Mouse (Mus musculus): ENCODE data around the gene Evi2.

Gene Evi2

GRCm38 (mm10) chr11:79530333-79530761 lies at the start of gene Evi2, which contains the start of gene Evi2a:
TSS of gene Evi2 (minus strand) at chr11:79530589.
TSS of gene Evi2a (minus strand) at chr11:79530609.
- DNase-seq (ENCODE audit: low spot score) = no peak

- DNase-seq (ENCODE audit: low spot score) = peak; percentile 88
Measured at GRCm38 (mm10) chr11:79577741-79578140, 47.4 kb upstream of the Evi2 start.

DNA sequence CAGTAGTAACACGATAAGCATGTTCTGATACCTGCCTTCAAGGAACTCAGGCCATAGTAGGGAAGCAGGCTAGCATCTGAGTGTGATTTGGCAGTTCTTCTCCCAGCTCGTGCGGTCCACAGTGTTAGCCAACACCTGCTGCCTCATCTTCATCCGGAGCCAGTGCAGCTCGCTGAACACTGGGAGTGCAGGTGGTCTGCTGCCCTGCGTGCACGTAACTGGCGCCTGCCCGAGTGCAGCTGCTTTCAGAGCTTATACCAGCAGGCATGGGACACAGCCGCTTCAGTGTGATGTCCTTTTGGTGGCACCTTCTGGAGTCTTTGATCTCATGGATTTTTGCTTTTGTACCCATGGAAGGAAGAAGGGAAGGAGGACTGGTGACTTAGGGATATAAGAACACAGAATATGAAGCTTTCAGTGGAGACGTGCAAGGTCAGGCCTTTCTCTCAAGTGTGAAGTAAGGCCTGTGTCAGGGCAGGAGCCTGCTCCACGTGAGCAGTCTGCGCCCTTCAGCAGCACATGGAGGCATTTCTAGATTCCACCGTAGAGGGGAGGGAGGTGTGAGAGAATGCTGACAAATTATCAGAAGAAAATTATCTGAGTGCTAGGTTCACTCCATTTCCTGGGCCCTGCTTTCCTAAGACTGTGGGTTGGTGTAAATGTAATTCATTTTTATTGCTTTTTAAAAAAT lies 45.1 kb upstream of the Evi2 start:
- no peak for DNase-seq (ENCODE audit: low spot score)

DNA sequence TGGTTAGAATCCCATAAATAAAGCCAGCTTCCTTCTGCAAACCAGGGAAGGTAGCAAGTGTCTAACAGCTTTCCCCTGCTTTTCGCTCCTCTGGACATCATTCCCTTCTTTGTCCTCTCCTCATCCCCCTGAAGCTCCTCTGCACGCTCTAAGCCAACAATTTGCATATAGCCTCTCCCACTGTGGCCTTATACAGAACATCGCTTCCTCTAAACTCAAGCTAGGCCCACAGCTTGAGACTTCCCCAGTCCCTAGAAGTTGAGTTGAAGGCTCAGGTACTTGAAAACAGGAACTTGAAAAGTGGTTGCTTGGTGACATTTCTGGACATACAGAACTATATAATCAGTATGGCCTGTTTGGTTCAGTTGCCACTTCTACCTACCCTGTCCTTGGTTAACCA lies 43.4 kb upstream of the Evi2 start:
- DNase-seq (ENCODE audit: low spot score) = no peak

- no peak for DNase-seq (ENCODE audit: low spot score)
Measured at GRCm38 (mm10) chr11:79570319-79570718, 39.9 kb upstream of the Evi2 start.

- DNase-seq (ENCODE audit: low spot score) = no peak
Measured at GRCm38 (mm10) chr11:79568197-79568911, 38.0 kb upstream of the Evi2 start.

GRCm38 (mm10) chr11:79566947-79567346 lies 36.6 kb upstream of the Evi2 start:
- DNase-seq (ENCODE audit: low spot score) = no peak

DNA sequence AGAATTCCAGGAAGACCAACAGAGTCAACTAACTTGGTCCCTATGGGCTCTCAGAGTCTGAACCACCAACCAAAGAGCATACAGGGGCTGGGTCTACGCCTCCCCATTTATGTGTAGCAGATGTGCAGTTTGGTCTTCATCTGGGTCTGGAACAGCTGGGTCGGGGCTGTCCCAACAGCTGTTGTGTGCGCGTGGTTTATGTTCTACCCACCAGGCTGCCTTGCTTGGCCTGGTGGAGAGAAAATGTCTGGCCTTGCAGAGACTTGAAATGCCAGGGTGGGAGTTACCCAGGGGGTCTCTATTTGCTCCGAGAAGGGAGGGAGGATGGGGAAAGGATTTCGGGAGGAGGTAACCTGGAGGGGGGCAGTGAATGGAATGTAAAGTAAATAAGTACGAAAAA lies 33.1 kb upstream of the Evi2 start:
- DNase-seq (ENCODE audit: low spot score) = no peak

DNA sequence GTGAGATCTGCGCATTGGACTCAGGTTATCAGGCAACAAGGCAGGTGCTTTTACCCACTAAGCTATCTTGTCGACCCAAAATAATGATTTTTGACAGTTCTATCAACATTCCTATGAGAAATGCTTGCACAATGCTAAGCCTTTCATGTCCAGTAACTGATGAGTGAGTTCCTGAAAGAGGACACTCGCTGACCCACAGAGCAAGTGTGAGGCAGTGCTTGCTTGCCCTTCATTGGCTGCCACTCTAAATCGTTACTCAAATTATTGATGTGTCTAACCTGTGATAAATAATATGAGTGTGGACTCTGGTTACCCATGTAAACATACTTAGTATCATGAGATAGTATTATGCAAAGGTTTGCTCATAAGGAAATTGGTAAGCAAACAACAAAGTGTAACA lies 30.1 kb upstream of the Evi2 start:
- DNase-seq (ENCODE audit: low spot score) = no peak

- DNase-seq (ENCODE audit: low spot score) = no peak
Measured at GRCm38 (mm10) chr11:79552622-79553021, 22.2 kb upstream of the Evi2 start.

- no peak for DNase-seq (ENCODE audit: low spot score)
Measured at GRCm38 (mm10) chr11:79536293-79536692, 5.9 kb upstream of the Evi2 start.

GRCm38 (mm10) chr11:79535554-79535953 lies 5.2 kb upstream of the Evi2 start:
- no peak for DNase-seq (ENCODE audit: low spot score)

GRCm38 (mm10) chr11:79533950-79534690 lies 3.7 kb upstream of the Evi2 start:
- DNase-seq (ENCODE audit: low spot score) = no peak

GRCm38 (mm10) chr11:79533311-79533710 lies 2.9 kb upstream of the Evi2 start:
- no peak for DNase-seq (ENCODE audit: low spot score)

- no peak for DNase-seq (ENCODE audit: low spot score)
Measured at GRCm38 (mm10) chr11:79531485-79531884, 1.1 kb upstream of the Evi2 start.

- no peak for DNase-seq (ENCODE audit: low spot score)
Measured at GRCm38 (mm10) chr11:79530774-79531173, 385 bp upstream of the Evi2 start.

DNA sequence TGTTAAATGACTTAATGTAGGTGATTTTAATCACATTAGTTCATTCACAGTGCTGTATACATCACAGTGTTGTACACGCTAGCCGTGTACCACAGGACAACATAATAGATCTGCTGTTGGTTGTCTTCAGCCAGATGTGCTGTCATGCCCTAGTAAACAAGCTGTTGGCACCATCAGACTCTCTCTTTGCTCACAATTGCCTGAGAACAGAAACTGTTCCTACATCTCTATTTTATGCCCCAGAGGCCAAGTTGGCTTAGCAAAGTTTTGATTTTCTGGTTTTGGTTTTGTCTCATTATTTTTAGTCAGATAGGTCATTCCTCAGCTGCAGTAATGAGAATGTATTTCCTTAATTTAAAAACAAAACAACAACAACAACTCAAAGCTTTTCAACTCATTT lies 653 bp downstream of the Evi2 start:
- no peak for DNase-seq (ENCODE audit: low spot score)

GRCm38 (mm10) chr11:79529226-79529625 lies 1.2 kb downstream of the Evi2 start:
- no peak for DNase-seq (ENCODE audit: low spot score)

GRCm38 (mm10) chr11:79528601-79529000 lies 1.8 kb downstream of the Evi2 start:
- DNase-seq (ENCODE audit: low spot score) = no peak

GRCm38 (mm10) chr11:79527739-79528384 lies 2.5 kb downstream of the Evi2 start:
- DNase-seq (ENCODE audit: low spot score) = no peak

GRCm38 (mm10) chr11:79527015-79527738 lies 3.2 kb downstream of the Evi2 start:
- DNase-seq (ENCODE audit: low spot score) = no peak

DNA sequence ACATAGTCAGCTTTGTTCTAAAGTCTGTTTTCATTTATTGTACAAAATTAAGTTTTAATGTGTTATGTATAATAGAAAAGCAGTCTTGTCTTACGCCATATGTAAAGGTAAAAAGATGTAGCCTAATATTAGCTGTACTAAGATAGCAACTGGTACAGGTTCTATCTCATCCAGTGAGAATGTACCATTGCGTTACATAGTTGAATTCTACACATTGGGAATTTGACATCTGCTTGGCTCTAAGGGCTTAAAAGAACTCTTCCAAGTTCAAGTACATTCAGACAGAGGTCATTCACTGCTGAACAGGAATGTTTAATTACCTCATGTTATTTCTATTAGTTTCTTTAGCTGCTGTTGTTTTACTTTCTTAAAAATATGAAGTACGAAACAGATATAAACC lies 3.8 kb downstream of the Evi2 start:
- DNase-seq (ENCODE audit: low spot score) = no peak
